Mouse (Mus musculus) bone marrow, adult 2 months (tissue): ENCODE results near the gene Lsm3.

ENCODE experiments used
- CTCF ChIP-seq: fragments of 200-500 bp; IDR thresholded peaks from 2 replicates; pipeline ENCODE4 v1.5.1; 2011; ENCODE audit warnings: low read length, control low read depth; ENCODE audit not compliant: control insufficient read depth, insufficient read depth
- POLR2A ChIP-seq: fragments of 200-500 bp; IDR thresholded peaks from 2 replicates; pipeline ENCODE4 v1.6.1; 2011; ENCODE audit warnings: low read depth, mild to moderate bottlenecking, control low read depth, low read length, borderline replicate concordance; ENCODE audit not compliant: control insufficient read depth

DNA sequence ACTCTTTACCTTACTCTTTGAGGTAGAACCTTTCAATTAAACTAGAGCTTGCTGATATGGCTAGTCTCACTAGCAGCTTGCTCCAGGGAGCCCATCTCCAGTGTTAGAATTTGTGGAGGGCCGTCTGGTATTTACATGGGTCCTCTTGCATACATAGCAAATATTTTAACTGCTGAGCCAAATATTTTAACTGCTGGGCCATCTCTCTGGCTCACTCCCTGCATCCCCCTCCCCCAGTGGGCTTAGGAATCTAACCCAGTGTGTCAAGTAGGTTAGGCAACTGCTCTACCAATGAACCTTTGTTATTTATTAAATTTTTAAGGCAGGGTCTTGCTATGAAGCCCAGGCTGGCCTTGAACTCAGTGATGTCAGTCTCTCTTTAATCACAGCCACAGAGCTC lies 42.8 kb downstream of the Lsm3 start:
- TF ChIP-seq POLR2A (no peak), CTCF (no peak)
